In genomic region chr11:116433356-116434286, GRCm38 (mm10) we compare ENCODE assay signal across 8 mouse cellular contexts. TPM values are rescaled to one million over a fixed set of nuclear protein-coding genes. Genes with fewer than 3 reads are reported as not detected.
DNase-seq lines count a peak whose midpoint lies in the region; ATAC-seq and TF ChIP-seq lines count a peak whose summit lies in the region.

Gene Ubald2 (plus strand): TSS chr11:116434094.

- TF ChIP-seq CTCF in cortical plate, adult 2 months (IDR thresholded peaks at IDR 0.05; ENCODE audit: extremely low read depth, insufficient read depth, low read length): no peak

- DNase-seq in gastrocnemius, adult 8-10 months (ENCODE audit: low spot score in 2 of 2): peak; percentile 100
- peak; percentile 99 for DNase-seq in hindlimb bud, embryonic 11.5 days (ENCODE audit: extremely low spot score, low read depth, low spot score)
- DNase-seq in left cerebral cortex, adult 8-10 months (ENCODE audit: low spot score in 2 of 2): peak; percentile 94 to 99
- peak; percentile 100 for DNase-seq in right cerebral cortex, postnatal 10 days (ENCODE audit: low spot score in 2 of 2)
- peak; percentile 95 for DNase-seq in urinary bladder, postnatal 25 days (ENCODE audit: low spot score)

- ATAC-seq in activated CD4-positive, CD25-positive, alpha-beta regulatory T cell, adult 4 months: peak; percentile 89

- H3K4me1 ChIP-seq in cortical plate, adult 2 months (ENCODE audit: control insufficient read depth, insufficient read depth, low read length): peaks cover 5% of the 10 kb centered on the region
- peaks cover 76% of the 10 kb centered on the region for H3K4me1 ChIP-seq in megakaryocyte, embryonic 14.5 days

- no peaks in the 10 kb centered on the region for H3K9me3 ChIP-seq in megakaryocyte, embryonic 14.5 days

- 0 out of 2 replicates have a peak, but pooled peaks have one; percentile 35 for TF ChIP-seq POLR2A in cortical plate, adult 2 months (IDR thresholded peaks at IDR 0.05; ENCODE audit: extremely low read depth, insufficient read depth, low read length)

- H3K4me3 ChIP-seq in cortical plate, adult 2 months (ENCODE audit: insufficient read depth, low read length): peak within 1 kb of the TSS; percentile 78
- peak within 1 kb of the TSS; percentile 95 for H3K4me3 ChIP-seq in megakaryocyte, embryonic 14.5 days (replicated peaks)

- peak within 1 kb of the TSS; percentile 90 for H3K27ac ChIP-seq in cortical plate, adult 2 months (ENCODE audit: insufficient read depth, low read length)

- H3K36me3 ChIP-seq in megakaryocyte, embryonic 14.5 days (replicated peaks; ENCODE audit: low read length): peaks cover 27% of the 10 kb centered on the region

- no peaks in the 10 kb centered on the region for H3K27me3 ChIP-seq in megakaryocyte, embryonic 14.5 days (replicated peaks)

RNA-seq across cellular contexts. Expression of gene Ubald2, which starts in this region (rescaled TPM):
- 10 to 100 TPM; 13.7 to 15.0 TPM for polyA plus RNA-seq in activated CD4-positive, CD25-positive, alpha-beta regulatory T cell, adult 4 months (2017; shearing (Covaris generic))
- polyA plus RNA-seq in cortical plate, adult 2 months (2012; rRNA removed): 61.3 and 63.2 TPM in 2 replicates
- total RNA-seq in gastrocnemius, adult 8-10 months (2022): 10 to 100 TPM; 35.1 to 63.5 (median 47.7) TPM
- 10 to 100 TPM; 22.7 to 25.8 (median 25.1) TPM for total RNA-seq in left cerebral cortex, adult 8-10 months (2022)
- polyA plus RNA-seq in megakaryocyte, embryonic 14.5 days (2012; ENCODE audit: insufficient read depth, low replicate concordance): 443 and 805 TPM in 2 replicates

Comparison
In these comparisons a context has a peak if more than half of its experiments do, and no peak if none do; other contexts are left out.
1. Peak in every context shown above with its lines: DNase-seq, ATAC-seq, H3K4me3 ChIP-seq and H3K27ac ChIP-seq.